Mouse (Mus musculus): ENCODE data around the gene Pbx1.

GRCm38 (mm10) chr1:168319695-168320094 lies 112.4 kb downstream of the Pbx1 start:
- no peak for TF ChIP-seq POLR2A (IDR thresholded peaks at IDR 0.05; ENCODE audit: control insufficient read depth in 1 of 2, insufficient read depth in 1 of 2, low read depth in 1 of 2, low read length in 2 of 2, poor library complexity in 1 of 2)
- no peak for TF ChIP-seq TAL1 (IDR thresholded peaks at IDR 0.05; ENCODE audit: low read length)

All from MEL (cell line).